Mouse (Mus musculus): ENCODE data around the gene Cyb561. TPM values are rescaled to one million over a fixed set of nuclear protein-coding genes. Genes with fewer than 3 reads are reported as not detected.

The Cyb561 gene
- polyA plus RNA-seq, 1 experiment = 21.4 TPM

DNA sequence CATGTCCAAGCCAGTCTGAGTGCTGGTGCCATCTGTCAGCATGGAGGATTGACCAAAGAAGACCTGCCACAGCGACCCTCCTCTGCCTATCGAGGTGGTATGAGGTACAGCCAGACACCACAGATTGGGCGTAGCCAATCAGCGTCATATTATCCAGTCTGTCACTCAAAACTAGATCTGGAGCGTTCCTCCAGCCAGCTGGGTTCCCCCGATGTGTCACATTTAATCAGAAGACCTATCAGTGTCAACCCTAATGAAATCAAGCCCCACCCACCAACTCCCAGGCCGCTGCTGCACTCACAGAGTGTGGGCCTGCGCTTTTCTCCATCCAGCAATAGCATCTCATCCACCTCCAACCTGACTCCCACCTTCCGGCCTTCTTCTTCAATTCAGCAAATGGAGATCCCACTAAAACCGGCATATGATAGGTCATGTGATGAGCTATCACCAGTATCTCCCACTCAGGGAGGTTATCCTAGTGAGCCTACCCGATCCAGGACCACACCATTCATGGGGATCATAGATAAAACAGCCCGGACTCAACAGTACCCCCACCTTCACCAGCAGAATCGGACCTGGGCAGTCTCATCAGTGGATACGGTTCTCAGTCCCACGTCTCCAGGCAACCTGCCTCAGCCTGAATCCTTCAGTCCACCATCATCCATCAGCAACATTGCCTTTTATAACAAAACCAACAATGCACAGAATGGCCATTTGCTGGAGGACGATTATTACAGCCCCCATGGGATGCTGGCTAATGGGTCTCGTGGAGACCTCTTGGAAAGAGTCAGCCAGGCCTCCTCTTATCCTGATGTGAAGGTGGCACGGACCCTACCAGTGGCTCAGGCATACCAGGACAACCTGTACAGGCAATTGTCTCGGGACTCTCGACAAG lies 30.1 kb downstream of the Cyb561 start:
- Histone ChIP-seq H3K4me3 (ENCODE audit: low read depth, low read length) (no peak overlapping the region), H3K27ac (ENCODE audit: insufficient read depth, low read length) (no peak overlapping the region), H3K4me1 (ENCODE audit: control insufficient read depth, insufficient read depth, low read length) (peaks cover 2% of the 10 kb centered on the region), H3K9me3 (replicated peaks; ENCODE audit: control insufficient read depth, insufficient read depth, low read length, poor library complexity, severe bottlenecking) (no peaks in the 10 kb centered on the region), H3K36me3 (ENCODE audit: control insufficient read depth, insufficient read depth, low read length, poor library complexity, severe bottlenecking) (no peaks in the 10 kb centered on the region), H3K9ac (ENCODE audit: low read depth, poor library complexity, severe bottlenecking) (no peak overlapping the region), H3K27me3 (ENCODE audit: control insufficient read depth, insufficient read depth, low read length, poor library complexity, severe bottlenecking) (no peaks in the 10 kb centered on the region)
- TF ChIP-seq POLR2A (IDR thresholded peaks at IDR 0.05; ENCODE audit: insufficient read depth, low read length) (no peak), CTCF (IDR thresholded peaks at IDR 0.05; ENCODE audit: low read depth, low read length) (no peak), EP300 (IDR thresholded peaks at IDR 0.05; ENCODE audit: insufficient read depth, low read depth, low read length) (no peak)

DNA sequence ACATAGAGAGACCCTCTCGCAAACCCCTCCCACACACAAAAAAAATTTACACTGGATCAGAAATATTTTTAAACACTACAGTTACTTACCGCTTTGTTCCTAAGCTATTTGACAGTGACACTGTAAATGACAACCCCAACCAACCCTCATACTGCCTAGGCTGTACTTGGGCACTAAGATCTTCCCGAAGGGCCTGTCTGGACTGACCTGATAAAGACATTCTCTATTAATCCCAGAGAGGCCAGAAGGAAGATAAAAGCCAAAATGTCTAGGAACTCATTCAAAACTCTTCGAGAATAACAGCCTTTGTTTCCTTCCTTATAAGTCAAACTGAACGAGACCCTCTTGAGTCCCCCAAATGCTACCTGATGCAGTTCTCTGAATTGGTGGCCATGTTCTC lies 31.9 kb downstream of the Cyb561 start:
- no peak overlapping the region for H3K9ac ChIP-seq (ENCODE audit: low read depth, poor library complexity, severe bottlenecking)
- H3K27ac ChIP-seq (ENCODE audit: insufficient read depth, low read length) = no peak overlapping the region
- H3K36me3 ChIP-seq (ENCODE audit: control insufficient read depth, insufficient read depth, low read length, poor library complexity, severe bottlenecking) = no peaks in the 10 kb centered on the region
- H3K9me3 ChIP-seq (replicated peaks; ENCODE audit: control insufficient read depth, insufficient read depth, low read length, poor library complexity, severe bottlenecking) = no peaks in the 10 kb centered on the region
- no peak overlapping the region for H3K4me3 ChIP-seq (ENCODE audit: low read depth, low read length)
- H3K27me3 ChIP-seq (ENCODE audit: control insufficient read depth, insufficient read depth, low read length, poor library complexity, severe bottlenecking) = no peaks in the 10 kb centered on the region
- TF ChIP-seq POLR2A (IDR thresholded peaks at IDR 0.05; ENCODE audit: insufficient read depth, low read length) (no peak), CTCF (IDR thresholded peaks at IDR 0.05; ENCODE audit: low read depth, low read length) (no peak), EP300 (IDR thresholded peaks at IDR 0.05; ENCODE audit: insufficient read depth, low read depth, low read length) (no peak)
- H3K4me1 ChIP-seq (ENCODE audit: control insufficient read depth, insufficient read depth, low read length) = peaks cover 2% of the 10 kb centered on the region

DNA sequence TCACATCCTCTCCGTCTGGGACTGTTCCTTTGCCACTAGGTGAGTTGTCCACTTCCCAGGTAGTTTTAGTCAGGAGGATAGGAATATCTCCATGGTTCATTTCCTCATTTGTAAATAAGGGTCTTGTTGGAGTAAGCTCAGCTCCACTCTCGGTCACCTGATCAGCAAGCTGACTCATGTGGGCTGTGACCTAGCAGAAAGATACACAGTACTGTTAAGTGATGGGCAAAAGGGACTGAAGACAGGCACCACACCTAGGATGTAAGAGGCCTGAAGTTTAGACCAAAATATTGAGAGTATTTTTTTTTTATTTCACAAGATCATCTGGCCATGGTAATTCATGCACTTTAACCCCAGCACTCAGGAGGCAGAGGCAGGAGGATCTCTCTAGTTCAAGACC lies 32.3 kb downstream of the Cyb561 start:
- Histone ChIP-seq H3K9ac (ENCODE audit: low read depth, poor library complexity, severe bottlenecking) (no peak overlapping the region), H3K36me3 (ENCODE audit: control insufficient read depth, insufficient read depth, low read length, poor library complexity, severe bottlenecking) (no peaks in the 10 kb centered on the region)

DNA sequence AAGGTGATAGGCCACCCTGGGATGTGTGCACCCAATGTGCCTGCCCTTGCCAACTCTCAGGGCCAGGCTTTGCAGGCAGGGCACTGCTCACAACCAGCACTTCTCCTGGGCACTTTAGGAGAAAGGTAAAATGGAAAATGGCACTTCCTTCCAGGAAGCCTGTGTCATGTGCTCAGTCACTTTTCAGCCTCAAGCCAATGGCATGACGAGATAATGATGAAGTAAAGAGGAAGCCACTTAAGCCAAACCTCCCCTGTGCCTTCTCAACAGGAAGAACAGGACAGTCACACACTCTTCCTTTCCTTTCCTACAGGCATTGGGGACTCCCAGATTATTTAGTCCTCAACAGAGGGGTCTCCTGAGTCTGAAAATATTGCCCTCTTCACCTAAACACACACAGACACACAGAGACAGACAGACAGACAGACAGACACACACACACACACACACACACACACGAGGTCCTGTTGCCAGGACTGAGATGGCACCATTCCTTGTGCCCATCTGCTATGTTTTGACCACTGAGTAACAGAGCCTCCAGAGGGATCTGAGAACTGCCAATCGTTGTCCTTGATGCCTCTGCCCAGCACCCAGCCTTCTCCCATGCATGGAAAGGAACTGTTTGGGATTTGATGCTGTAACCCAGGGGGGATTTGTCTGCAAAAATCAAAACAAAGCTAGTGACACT lies 32.9 kb downstream of the Cyb561 start:
- Histone ChIP-seq H3K27me3 (ENCODE audit: control insufficient read depth, insufficient read depth, low read length, poor library complexity, severe bottlenecking) (no peaks in the 10 kb centered on the region), H3K4me1 (ENCODE audit: control insufficient read depth, insufficient read depth, low read length) (peaks cover 2% of the 10 kb centered on the region), H3K9ac (ENCODE audit: low read depth, poor library complexity, severe bottlenecking) (no peak overlapping the region), H3K27ac (ENCODE audit: insufficient read depth, low read length) (no peak overlapping the region), H3K4me3 (ENCODE audit: low read depth, low read length) (no peak overlapping the region), H3K9me3 (replicated peaks; ENCODE audit: control insufficient read depth, insufficient read depth, low read length, poor library complexity, severe bottlenecking) (no peaks in the 10 kb centered on the region), H3K36me3 (ENCODE audit: control insufficient read depth, insufficient read depth, low read length, poor library complexity, severe bottlenecking) (no peaks in the 10 kb centered on the region)
- TF ChIP-seq POLR2A (IDR thresholded peaks at IDR 0.05; ENCODE audit: insufficient read depth, low read length) = no peak
- no peak for TF ChIP-seq CTCF (IDR thresholded peaks at IDR 0.05; ENCODE audit: low read depth, low read length)
- TF ChIP-seq EP300 (IDR thresholded peaks at IDR 0.05; ENCODE audit: insufficient read depth, low read depth, low read length) = no peak

More for the DNA sequence above, 32.3 kb downstream of the Cyb561 start:
- Histone ChIP-seq H3K27me3 (ENCODE audit: control insufficient read depth, insufficient read depth, low read length, poor library complexity, severe bottlenecking) (no peaks in the 10 kb centered on the region), H3K9me3 (replicated peaks; ENCODE audit: control insufficient read depth, insufficient read depth, low read length, poor library complexity, severe bottlenecking) (no peaks in the 10 kb centered on the region), H3K4me3 (ENCODE audit: low read depth, low read length) (no peak overlapping the region), H3K4me1 (ENCODE audit: control insufficient read depth, insufficient read depth, low read length) (peaks cover 2% of the 10 kb centered on the region), H3K27ac (ENCODE audit: insufficient read depth, low read length) (no peak overlapping the region)
- no peak for TF ChIP-seq CTCF (IDR thresholded peaks at IDR 0.05; ENCODE audit: low read depth, low read length)
- TF ChIP-seq EP300 (IDR thresholded peaks at IDR 0.05; ENCODE audit: insufficient read depth, low read depth, low read length) = no peak
- no peak for TF ChIP-seq POLR2A (IDR thresholded peaks at IDR 0.05; ENCODE audit: insufficient read depth, low read length)

DNA sequence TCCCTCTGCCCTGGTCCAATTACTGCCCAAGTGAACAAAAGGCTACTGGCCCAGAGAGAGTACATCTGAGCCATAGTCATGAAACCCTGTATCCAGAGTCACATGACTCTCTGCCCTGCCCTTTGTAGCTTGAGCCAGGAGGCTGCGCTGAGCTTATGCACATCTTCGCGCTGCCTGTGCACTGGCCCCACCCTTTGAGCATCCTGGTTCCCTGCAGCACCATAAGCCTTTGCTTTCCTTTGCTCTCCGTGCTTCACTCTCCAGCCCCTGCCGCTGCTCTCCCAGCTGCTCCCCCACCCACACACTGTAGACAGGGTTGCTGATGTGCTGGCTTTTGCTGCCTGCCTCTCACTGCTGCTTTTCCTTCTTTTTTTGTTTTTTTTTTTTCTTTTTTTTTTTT lies 39.6 kb downstream of the Cyb561 start:
- H3K9me3 ChIP-seq (replicated peaks; ENCODE audit: control insufficient read depth, insufficient read depth, low read length, poor library complexity, severe bottlenecking) = no peaks in the 10 kb centered on the region
- no peak overlapping the region for H3K27ac ChIP-seq (ENCODE audit: insufficient read depth, low read length)
- H3K27me3 ChIP-seq (ENCODE audit: control insufficient read depth, insufficient read depth, low read length, poor library complexity, severe bottlenecking) = no peaks in the 10 kb centered on the region
- no peak for TF ChIP-seq EP300 (IDR thresholded peaks at IDR 0.05; ENCODE audit: insufficient read depth, low read depth, low read length)
- TF ChIP-seq CTCF (IDR thresholded peaks at IDR 0.05; ENCODE audit: low read depth, low read length) = no peak
- no peak for TF ChIP-seq POLR2A (IDR thresholded peaks at IDR 0.05; ENCODE audit: insufficient read depth, low read length)
- H3K4me3 ChIP-seq (ENCODE audit: low read depth, low read length) = no peak overlapping the region
- H3K9ac ChIP-seq (ENCODE audit: low read depth, poor library complexity, severe bottlenecking) = no peak overlapping the region
- no peaks in the 10 kb centered on the region for H3K4me1 ChIP-seq (ENCODE audit: control insufficient read depth, insufficient read depth, low read length)
- no peaks in the 10 kb centered on the region for H3K36me3 ChIP-seq (ENCODE audit: control insufficient read depth, insufficient read depth, low read length, poor library complexity, severe bottlenecking)

Measured in ES-Bruce4 (cell line).